Mouse (Mus musculus): ENCODE measurements around the gene Fli1. TPM values are rescaled to one million over a fixed set of nuclear protein-coding genes. Genes with fewer than 3 reads are reported as not detected.

The Fli1 gene
- polyA plus RNA-seq, 1 experiment: not detected

GRCm38 (mm10) chr9:32559859-32560258 lies 17.2 kb upstream of the Fli1 start:
- WGBS: 87% methylated on average over 8 of the region's 8 CpGs
- Histone ChIP-seq H3K4me3 (ENCODE audit: insufficient read depth, low read depth, low read length) (no peak overlapping the region), H3K27ac (ENCODE audit: insufficient read depth, low read depth, low read length) (no peak overlapping the region), H3K4me1 (ENCODE audit: control insufficient read depth, insufficient read depth, low read length) (no peaks in the 10 kb centered on the region)
- TF ChIP-seq CTCF (IDR thresholded peaks at IDR 0.05; ENCODE audit: insufficient read depth, low read depth, low read length) (no peak), POLR2A (IDR thresholded peaks at IDR 0.05; ENCODE audit: insufficient read depth, low read depth, low read length) (no peak)

GRCm38 (mm10) chr9:32559454-32559853 lies 16.8 kb upstream of the Fli1 start:
- Histone ChIP-seq H3K27ac (ENCODE audit: insufficient read depth, low read depth, low read length) (no peak overlapping the region), H3K4me1 (ENCODE audit: control insufficient read depth, insufficient read depth, low read length) (no peaks in the 10 kb centered on the region), H3K4me3 (ENCODE audit: insufficient read depth, low read depth, low read length) (no peak overlapping the region)
- TF ChIP-seq CTCF (IDR thresholded peaks at IDR 0.05; ENCODE audit: insufficient read depth, low read depth, low read length): no peak
- no peak for TF ChIP-seq POLR2A (IDR thresholded peaks at IDR 0.05; ENCODE audit: insufficient read depth, low read depth, low read length)

- Histone ChIP-seq H3K27ac (ENCODE audit: insufficient read depth, low read depth, low read length) (no peak overlapping the region), H3K4me1 (ENCODE audit: control insufficient read depth, insufficient read depth, low read length) (no peaks in the 10 kb centered on the region), H3K4me3 (ENCODE audit: insufficient read depth, low read depth, low read length) (no peak overlapping the region)
- WGBS: 93% methylated on average over 7 of the region's 7 CpGs
- TF ChIP-seq CTCF (IDR thresholded peaks at IDR 0.05; ENCODE audit: insufficient read depth, low read depth, low read length) (no peak), POLR2A (IDR thresholded peaks at IDR 0.05; ENCODE audit: insufficient read depth, low read depth, low read length) (no peak)
Observed at GRCm38 (mm10) chr9:32556313-32556712, 13.7 kb upstream of the Fli1 start.

- 90% methylated on average over 3 of the region's 3 CpGs for WGBS
- Histone ChIP-seq H3K27ac (ENCODE audit: insufficient read depth, low read depth, low read length) (no peak overlapping the region), H3K4me3 (ENCODE audit: insufficient read depth, low read depth, low read length) (no peak overlapping the region), H3K4me1 (ENCODE audit: control insufficient read depth, insufficient read depth, low read length) (no peaks in the 10 kb centered on the region)
- TF ChIP-seq POLR2A (IDR thresholded peaks at IDR 0.05; ENCODE audit: insufficient read depth, low read depth, low read length) (no peak), CTCF (IDR thresholded peaks at IDR 0.05; ENCODE audit: insufficient read depth, low read depth, low read length) (no peak)
Observed at GRCm38 (mm10) chr9:32555279-32555678, 12.6 kb upstream of the Fli1 start.

- 18% methylated on average over 10 of the region's 10 CpGs for WGBS
- H3K27ac ChIP-seq (ENCODE audit: insufficient read depth, low read depth, low read length): no peak overlapping the region
Observed at GRCm38 (mm10) chr9:32550541-32550940, 7.9 kb upstream of the Fli1 start.

GRCm38 (mm10) chr9:32549462-32550384 lies 7.1 kb upstream of the Fli1 start:
- TF ChIP-seq CTCF (IDR thresholded peaks at IDR 0.05; ENCODE audit: insufficient read depth, low read depth, low read length) (no peak), POLR2A (IDR thresholded peaks at IDR 0.05; ENCODE audit: insufficient read depth, low read depth, low read length) (no peak)
- Histone ChIP-seq H3K4me1 (ENCODE audit: control insufficient read depth, insufficient read depth, low read length) (peaks cover 7% of the 10 kb centered on the region), H3K4me3 (ENCODE audit: insufficient read depth, low read depth, low read length) (no peak overlapping the region), H3K27ac (ENCODE audit: insufficient read depth, low read depth, low read length) (no peak overlapping the region)
- 42% methylated on average over 6 of the region's 6 CpGs for WGBS

More at GRCm38 (mm10) chr9:32550541-32550940, 7.9 kb upstream of the Fli1 start:
- TF ChIP-seq CTCF (IDR thresholded peaks at IDR 0.05; ENCODE audit: insufficient read depth, low read depth, low read length): no peak
- no peak for TF ChIP-seq POLR2A (IDR thresholded peaks at IDR 0.05; ENCODE audit: insufficient read depth, low read depth, low read length)
- no peak overlapping the region for H3K4me3 ChIP-seq (ENCODE audit: insufficient read depth, low read depth, low read length)
- H3K4me1 ChIP-seq (ENCODE audit: control insufficient read depth, insufficient read depth, low read length): peaks cover 1% of the 10 kb centered on the region

GRCm38 (mm10) chr9:32546731-32547130 lies 4.1 kb upstream of the Fli1 start:
- WGBS: 83% methylated on average over 2 of the region's 2 CpGs
- Histone ChIP-seq H3K4me1 (ENCODE audit: control insufficient read depth, insufficient read depth, low read length) (peaks cover 20% of the 10 kb centered on the region), H3K27ac (ENCODE audit: insufficient read depth, low read depth, low read length) (no peak overlapping the region), H3K4me3 (ENCODE audit: insufficient read depth, low read depth, low read length) (no peak overlapping the region)
- no peak for TF ChIP-seq CTCF (IDR thresholded peaks at IDR 0.05; ENCODE audit: insufficient read depth, low read depth, low read length)
- no peak for TF ChIP-seq POLR2A (IDR thresholded peaks at IDR 0.05; ENCODE audit: insufficient read depth, low read depth, low read length)

- peaks cover 34% of the 10 kb centered on the region for H3K4me1 ChIP-seq (ENCODE audit: control insufficient read depth, insufficient read depth, low read length)
- WGBS: 8% methylated on average over 40 of the region's 40 CpGs
- TF ChIP-seq CTCF (IDR thresholded peaks at IDR 0.05; ENCODE audit: insufficient read depth, low read depth, low read length): no peak
- TF ChIP-seq POLR2A (IDR thresholded peaks at IDR 0.05; ENCODE audit: insufficient read depth, low read depth, low read length): no peak
- no peak overlapping the region for H3K27ac ChIP-seq (ENCODE audit: insufficient read depth, low read depth, low read length)
- H3K4me3 ChIP-seq (ENCODE audit: insufficient read depth, low read depth, low read length): no peak overlapping the region
Observed at GRCm38 (mm10) chr9:32544731-32545661, 2.3 kb upstream of the Fli1 start.

All from olfactory bulb, adult 2 months (tissue).